Mouse (Mus musculus): ENCODE results near the gene Ctcf.
A peak's percentile ranks its signal among the peaks of the same experiment; 100 is the strongest.

Gene Ctcf

GRCm38 (mm10) chr8:105700966-105701824 lies 64.8 kb downstream of the Ctcf start, which contains the start of the genes Acd and Pard6a:
Gene Acd (minus strand): TSS chr8:105701102.
Gene Pard6a (plus strand): TSS chr8:105701148.
- peak; percentile 96 for DNase-seq (ENCODE audit: low read depth, low spot score)

GRCm38 (mm10) chr8:105702001-105702401 lies 65.6 kb downstream of the Ctcf start:
- peak; percentile 46 for DNase-seq (ENCODE audit: low read depth, low spot score)

DNA sequence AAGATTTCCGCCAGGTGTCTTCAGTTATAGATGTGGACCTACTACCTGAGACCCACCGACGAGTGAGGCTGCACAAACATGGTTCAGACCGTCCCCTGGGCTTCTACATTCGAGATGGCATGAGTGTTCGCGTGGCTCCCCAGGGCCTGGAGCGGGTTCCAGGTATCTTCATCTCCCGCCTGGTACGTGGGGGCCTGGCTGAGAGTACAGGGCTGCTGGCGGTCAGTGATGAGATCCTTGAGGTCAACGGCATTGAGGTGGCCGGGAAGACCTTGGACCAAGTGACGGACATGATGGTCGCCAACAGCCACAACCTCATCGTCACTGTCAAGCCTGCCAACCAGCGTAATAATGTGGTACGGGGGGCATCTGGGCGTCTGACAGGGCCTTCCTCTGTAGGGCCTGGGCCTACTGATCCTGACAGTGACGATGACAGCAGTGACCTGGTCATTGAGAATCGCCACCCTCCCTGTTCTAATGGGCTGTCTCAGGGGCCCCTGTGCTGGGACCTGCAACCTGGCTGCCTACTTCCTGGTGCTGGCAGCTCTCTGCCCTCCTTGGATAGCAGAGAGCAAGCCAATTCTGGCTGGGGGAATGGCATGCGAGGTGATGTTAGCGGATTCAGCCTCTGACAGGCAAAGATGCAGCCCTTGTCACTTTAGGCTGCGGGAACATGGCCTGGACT lies 66.5 kb downstream of the Ctcf start:
- no peak for DNase-seq (ENCODE audit: low read depth, low spot score)

- DNase-seq (ENCODE audit: low read depth, low spot score) = peak; percentile 37
Measured at GRCm38 (mm10) chr8:105704146-105704812, 67.9 kb downstream of the Ctcf start.

DNA sequence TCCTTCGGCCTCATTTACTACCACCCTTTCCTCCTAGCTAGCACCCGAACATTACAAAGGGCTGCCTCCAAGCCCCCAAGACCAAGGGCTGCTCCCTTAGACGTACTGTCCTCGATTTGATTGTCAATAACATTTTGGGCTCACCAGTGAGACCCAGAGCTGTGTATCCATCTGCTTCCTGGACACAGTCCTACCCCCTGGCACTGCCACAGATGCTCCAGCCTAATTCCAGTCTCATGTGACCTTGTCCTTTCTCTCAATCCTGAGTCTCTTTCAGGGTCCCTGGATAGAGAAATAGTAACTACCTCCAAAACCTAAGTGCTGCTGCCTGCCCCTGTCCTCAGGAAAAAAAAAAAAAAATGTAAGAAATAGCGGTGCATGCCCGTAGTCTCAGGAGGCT lies 68.6 kb downstream of the Ctcf start:
- no peak for DNase-seq (ENCODE audit: low read depth, low spot score)

DNA sequence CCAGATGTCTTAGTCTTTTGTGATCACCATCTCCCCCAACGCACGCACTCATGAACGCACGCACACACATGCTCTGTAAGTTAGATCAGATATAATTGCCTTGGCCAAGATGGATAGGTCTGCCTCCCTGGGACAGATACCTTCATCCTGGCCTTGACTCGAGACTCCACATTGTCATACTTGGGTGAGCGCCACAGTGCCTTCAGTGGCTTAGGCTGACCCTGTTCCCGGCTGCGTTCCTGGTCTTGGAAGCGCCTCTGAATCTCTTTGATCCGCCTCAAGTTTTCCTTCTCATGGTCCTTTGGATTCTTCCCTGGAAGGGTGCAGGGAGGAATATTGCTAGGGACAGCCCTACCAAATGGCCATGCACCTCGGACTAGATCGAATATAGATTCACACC lies 70.1 kb downstream of the Ctcf start:
- no peak for DNase-seq (ENCODE audit: low read depth, low spot score)

GRCm38 (mm10) chr8:105707498-105708403 lies 71.4 kb downstream of the Ctcf start, which contains the start of the genes 4933405L10Rik and Enkd1:
Gene 4933405L10Rik (plus strand): TSS chr8:105707655.
Gene Enkd1 (minus strand): TSS chr8:105708210.
- peak; percentile 98 for DNase-seq (ENCODE audit: low read depth, low spot score)

DNA sequence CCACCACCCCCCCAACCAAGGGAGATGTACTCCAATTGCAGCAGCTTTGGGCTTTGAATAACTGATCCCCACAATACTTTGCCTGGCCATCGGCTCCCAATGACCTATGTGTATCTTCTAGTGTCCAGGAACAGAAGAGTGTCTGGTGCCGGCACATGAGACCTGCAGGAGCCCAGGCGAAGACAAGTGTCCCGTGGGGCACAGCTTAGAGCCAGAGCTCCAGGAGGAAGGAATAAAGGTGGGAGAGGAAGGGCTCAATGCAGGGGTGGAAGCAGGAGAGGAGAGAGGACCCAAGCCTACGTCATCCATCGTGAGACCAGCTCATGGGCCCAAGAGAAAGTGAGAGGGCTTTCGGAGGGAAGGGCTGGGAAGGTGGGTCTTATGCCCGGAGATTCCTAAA lies 72.3 kb downstream of the Ctcf start:
- DNase-seq (ENCODE audit: low read depth, low spot score) = no peak

GRCm38 (mm10) chr8:105709317-105709716 lies 72.9 kb downstream of the Ctcf start:
- DNase-seq (ENCODE audit: low read depth, low spot score) = no peak

- DNase-seq (ENCODE audit: low read depth, low spot score) = no peak
Measured at GRCm38 (mm10) chr8:105712286-105712685, 75.9 kb downstream of the Ctcf start.

GRCm38 (mm10) chr8:105714139-105714538 lies 77.8 kb downstream of the Ctcf start:
- DNase-seq (ENCODE audit: low read depth, low spot score) = peak; percentile 94

GRCm38 (mm10) chr8:105715042-105715441 lies 78.7 kb downstream of the Ctcf start:
- no peak for DNase-seq (ENCODE audit: low read depth, low spot score)

- DNase-seq (ENCODE audit: low read depth, low spot score) = peak; percentile 80
Measured at GRCm38 (mm10) chr8:105716302-105716945, 80.1 kb downstream of the Ctcf start.

GRCm38 (mm10) chr8:105719637-105720036 lies 83.3 kb downstream of the Ctcf start:
- DNase-seq (ENCODE audit: low read depth, low spot score) = no peak

- DNase-seq (ENCODE audit: low read depth, low spot score) = no peak
Measured at GRCm38 (mm10) chr8:105722861-105723260, 86.5 kb downstream of the Ctcf start.

GRCm38 (mm10) chr8:105725726-105726125 lies 89.4 kb downstream of the Ctcf start:
- peak; percentile 60 for DNase-seq (ENCODE audit: low read depth, low spot score)

- no peak for DNase-seq (ENCODE audit: low read depth, low spot score)
Measured at GRCm38 (mm10) chr8:105727397-105728124, 91.2 kb downstream of the Ctcf start.

DNA sequence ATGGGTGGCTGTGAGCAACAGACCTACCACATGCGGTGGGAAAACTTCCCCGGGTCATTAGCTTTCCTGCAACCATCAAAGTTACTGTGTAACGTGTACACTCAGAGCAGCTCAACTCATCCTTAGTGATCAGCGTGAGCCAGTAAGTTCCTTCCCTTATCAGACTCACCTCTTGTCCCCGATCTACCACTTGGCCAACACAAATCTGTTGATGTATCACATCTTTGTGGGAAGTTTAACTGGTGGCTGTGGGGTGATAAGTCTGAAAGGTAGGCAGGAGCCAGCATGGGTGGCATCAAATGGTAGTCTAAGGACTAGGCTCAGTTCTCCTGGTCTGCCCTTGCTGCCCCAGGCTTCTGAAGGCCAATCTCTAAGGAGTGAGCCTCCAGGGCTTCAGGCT lies 95.8 kb downstream of the Ctcf start:
- no peak for DNase-seq (ENCODE audit: low read depth, low spot score)
